Mouse (Mus musculus): Measurements from ENCODE around the gene Hnrnpf. TPM values are rescaled to one million over a fixed set of nuclear protein-coding genes. Genes with fewer than 3 reads are reported as not detected.
A peak's percentile ranks its signal among the peaks of the same experiment; 100 is the strongest.

The Hnrnpf gene
- polyA plus RNA-seq, 1 experiment from 2014 or later, result 363 TPM

- Histone ChIP-seq H3K4me1 (replicated peaks) (no peaks in the 10 kb centered on the region), H3K9me3 (no peaks in the 10 kb centered on the region), H3K4me3 (replicated peaks) (no peak overlapping the region), H3K27me3 (no peaks in the 10 kb centered on the region), H3K4me2 (replicated peaks) (no peak overlapping the region), H3K9ac (replicated peaks) (no peak overlapping the region), H3K27ac (no peak overlapping the region), H3K36me3 (no peaks in the 10 kb centered on the region)
- no peak for ATAC-seq
- WGBS, result 80% methylated on average over 5 of the region's 5 CpGs
Observed at GRCm38 (mm10) chr6:117897800-117898199, 2.3 kb upstream of the Hnrnpf start.

- Histone ChIP-seq H3K4me3 (replicated peaks) (no peak overlapping the region), H3K27ac (no peak overlapping the region), H3K36me3 (no peaks in the 10 kb centered on the region), H3K9ac (replicated peaks) (no peak overlapping the region), H3K4me2 (replicated peaks) (no peak overlapping the region), H3K27me3 (no peaks in the 10 kb centered on the region), H3K4me1 (replicated peaks) (peaks cover 8% of the 10 kb centered on the region; the same call in 1 of the 2 replicates), H3K9me3 (no peaks in the 10 kb centered on the region)
- 74% methylated on average over 9 of the region's 9 CpGs for WGBS
- no peak for ATAC-seq
Observed at GRCm38 (mm10) chr6:117901510-117902402, 1.6 kb downstream of the Hnrnpf start.

- Histone ChIP-seq H3K27ac (no peak overlapping the region), H3K4me2 (replicated peaks) (no peak overlapping the region), H3K9ac (replicated peaks) (no peak overlapping the region), H3K4me1 (replicated peaks) (peaks cover 8% of the 10 kb centered on the region; the same call in 1 of the 2 replicates), H3K9me3 (no peaks in the 10 kb centered on the region), H3K4me3 (replicated peaks) (no peak overlapping the region), H3K36me3 (no peaks in the 10 kb centered on the region), H3K27me3 (no peaks in the 10 kb centered on the region)
- 83% methylated on average over 4 of the region's 4 CpGs for WGBS
- no peak for ATAC-seq
Observed at GRCm38 (mm10) chr6:117902556-117902955, 2.4 kb downstream of the Hnrnpf start.

- no peak for ATAC-seq
- WGBS, result 69% methylated on average over 3 of the region's 3 CpGs
- no peaks in the 10 kb centered on the region for H3K36me3 ChIP-seq
- H3K9me3 ChIP-seq, result no peaks in the 10 kb centered on the region
- H3K4me1 ChIP-seq (replicated peaks), result peaks cover 20% of the 10 kb centered on the region
- no peak overlapping the region for H3K4me3 ChIP-seq (replicated peaks)
- H3K27me3 ChIP-seq, result no peaks in the 10 kb centered on the region
- H3K4me2 ChIP-seq (replicated peaks), result no peak overlapping the region
- H3K9ac ChIP-seq (replicated peaks), result no peak overlapping the region
- H3K27ac ChIP-seq, result no peak overlapping the region
Observed at GRCm38 (mm10) chr6:117903836-117904235, 3.7 kb downstream of the Hnrnpf start.

- H3K4me3 ChIP-seq (replicated peaks), result peak overlapping the region; percentile 99
- H3K4me2 ChIP-seq (replicated peaks), result peak overlapping the region; percentile 61
- no peaks in the 10 kb centered on the region for H3K36me3 ChIP-seq
- no peaks in the 10 kb centered on the region for H3K27me3 ChIP-seq
- no peak overlapping the region for H3K27ac ChIP-seq
- H3K4me1 ChIP-seq (replicated peaks), result peaks cover 32% of the 10 kb centered on the region
- H3K9ac ChIP-seq (replicated peaks), result 0 out of 2 replicates have a peak overlapping the region, but pooled peaks have one; percentile 68
- no peaks in the 10 kb centered on the region for H3K9me3 ChIP-seq
- no peak for ATAC-seq
- 28% methylated on average over 4 of the region's 4 CpGs for WGBS
Observed at GRCm38 (mm10) chr6:117905260-117905930, 5.3 kb downstream of the Hnrnpf start.

- WGBS, result under 1% methylated on average over 25 of the region's 25 CpGs
- peak; percentile 57; the same call in 1 of the 2 replicates for ATAC-seq
- peak overlapping the region; percentile 61 for H3K4me2 ChIP-seq (replicated peaks)
- H3K36me3 ChIP-seq, result no peaks in the 10 kb centered on the region
- H3K27ac ChIP-seq, result peak overlapping the region; percentile 69
- H3K4me1 ChIP-seq (replicated peaks), result peaks cover 32% of the 10 kb centered on the region
- peak overlapping the region; percentile 68 for H3K9ac ChIP-seq (replicated peaks)
- peak overlapping the region; percentile 99 for H3K4me3 ChIP-seq (replicated peaks)
- H3K27me3 ChIP-seq, result no peaks in the 10 kb centered on the region
- H3K9me3 ChIP-seq, result no peaks in the 10 kb centered on the region
Observed at GRCm38 (mm10) chr6:117906015-117906531, 5.9 kb downstream of the Hnrnpf start.

- Histone ChIP-seq H3K9me3 (no peaks in the 10 kb centered on the region), H3K4me1 (replicated peaks) (peaks cover 32% of the 10 kb centered on the region), H3K4me3 (replicated peaks) (peak overlapping the region; percentile 99), H3K36me3 (no peaks in the 10 kb centered on the region), H3K9ac (replicated peaks) (peak overlapping the region; percentile 94), H3K27ac (peak overlapping the region; percentile 92), H3K27me3 (no peaks in the 10 kb centered on the region), H3K4me2 (replicated peaks) (peak overlapping the region; percentile 95)
- ATAC-seq, result peak; percentile 98
- under 1% methylated on average over 65 of the region's 68 CpGs for WGBS
Observed at GRCm38 (mm10) chr6:117906590-117907271, 6.6 kb downstream of the Hnrnpf start.

- Histone ChIP-seq H3K4me3 (replicated peaks) (peak overlapping the region; percentile 99), H3K9me3 (no peaks in the 10 kb centered on the region), H3K36me3 (no peaks in the 10 kb centered on the region), H3K4me1 (replicated peaks) (peaks cover 32% of the 10 kb centered on the region), H3K9ac (replicated peaks) (peak overlapping the region; percentile 94), H3K4me2 (replicated peaks) (peak overlapping the region; percentile 95), H3K27me3 (no peaks in the 10 kb centered on the region), H3K27ac (peak overlapping the region; percentile 92)
- ATAC-seq, result peak; percentile 44
- WGBS, result under 1% methylated on average over 68 of the region's 77 CpGs
Observed at GRCm38 (mm10) chr6:117907301-117907978, 7.3 kb downstream of the Hnrnpf start.

GRCm38 (mm10) chr6:117907979-117908355 lies 7.8 kb downstream of the Hnrnpf start:
- peak overlapping the region; percentile 95 for H3K4me2 ChIP-seq (replicated peaks)
- H3K36me3 ChIP-seq, result no peaks in the 10 kb centered on the region
- no peak for ATAC-seq
- WGBS, result under 1% methylated on average over 26 of the region's 26 CpGs
- H3K4me1 ChIP-seq (replicated peaks), result peaks cover 32% of the 10 kb centered on the region
- peak overlapping the region; percentile 94 for H3K9ac ChIP-seq (replicated peaks)
- peak overlapping the region; percentile 99 for H3K4me3 ChIP-seq (replicated peaks)
- peak overlapping the region; percentile 92 for H3K27ac ChIP-seq
- no peaks in the 10 kb centered on the region for H3K9me3 ChIP-seq
- no peaks in the 10 kb centered on the region for H3K27me3 ChIP-seq

- Histone ChIP-seq H3K4me1 (replicated peaks) (peaks cover 32% of the 10 kb centered on the region), H3K9ac (replicated peaks) (peak overlapping the region; percentile 94), H3K27ac (no peak overlapping the region), H3K4me2 (replicated peaks) (peak overlapping the region; percentile 95), H3K36me3 (no peaks in the 10 kb centered on the region), H3K27me3 (no peaks in the 10 kb centered on the region), H3K4me3 (replicated peaks) (peak overlapping the region; percentile 99), H3K9me3 (no peaks in the 10 kb centered on the region)
- WGBS, result 2% methylated on average over 14 of the region's 14 CpGs
- no peak for ATAC-seq
Observed at GRCm38 (mm10) chr6:117908424-117908900, 8.3 kb downstream of the Hnrnpf start.

GRCm38 (mm10) chr6:117910120-117910661 lies 10.1 kb downstream of the Hnrnpf start:
- no peak overlapping the region for H3K4me2 ChIP-seq (replicated peaks)

More at GRCm38 (mm10) chr6:117910120-117910661, 10.1 kb downstream of the Hnrnpf start:
- H3K4me1 ChIP-seq (replicated peaks), result peaks cover 31% of the 10 kb centered on the region
- no peaks in the 10 kb centered on the region for H3K27me3 ChIP-seq
- H3K9me3 ChIP-seq, result no peaks in the 10 kb centered on the region
- no peak overlapping the region for H3K9ac ChIP-seq (replicated peaks)
- H3K4me3 ChIP-seq (replicated peaks), result no peak overlapping the region
- no peak for ATAC-seq
- H3K27ac ChIP-seq, result no peak overlapping the region
- 92% methylated on average over 6 of the region's 6 CpGs for whole genome bisulfite sequencing
- no peaks in the 10 kb centered on the region for H3K36me3 ChIP-seq
